Mouse (Mus musculus) liver, embryonic 14.5 days (tissue): ENCODE results near the gene Rad51b.

ENCODE experiments used
- CTCF ChIP-seq: IDR thresholded peaks from 2 replicates; pipeline ENCODE4 v1.5.1; 2016; ENCODE audit warnings: antibody characterized with exemption, low read depth, control low read depth
- EP300 ChIP-seq: IDR thresholded peaks from 2 replicates; pipeline ENCODE4 v1.6.1; 2016; ENCODE audit warnings: antibody characterized with exemption, low read depth

GRCm38 (mm10) chr12:79676896-79677295 lies 379.8 kb downstream of the Rad51b start:
- TF ChIP-seq CTCF: no peak
- no peak for TF ChIP-seq EP300
